Mouse (Mus musculus) testis, adult 2 months (tissue): Measurements from ENCODE around the gene Apoa4. TPM values are rescaled to one million over a fixed set of nuclear protein-coding genes. Genes with fewer than 3 reads are reported as not detected.
A peak's percentile ranks its signal among the peaks of the same experiment; 100 is the strongest.

Source experiments
- H3K27ac ChIP-seq: fragments of 200-500 bp; 2 replicates; pipeline ENCODE4 v1.5.1; 2012; ENCODE audit warnings: low read depth, low read length; ENCODE audit not compliant: control insufficient read depth, insufficient read depth
- H3K27me3 ChIP-seq: fragments of 200-500 bp; 2 replicates; pipeline ENCODE4 v1.6.1; 2012; ENCODE audit warnings: mild to moderate bottlenecking, low read length, moderate library complexity; ENCODE audit not compliant: control insufficient read depth, insufficient read depth
- H3K36me3 ChIP-seq: fragments of 200-500 bp; 2 replicates; pipeline ENCODE4 v1.6.1; 2012; ENCODE audit warnings: mild to moderate bottlenecking, low read length; ENCODE audit not compliant: control insufficient read depth, insufficient read depth
- H3K4me1 ChIP-seq: fragments of 200-500 bp; 2 replicates; pipeline ENCODE4 v1.6.1; 2012; ENCODE audit warnings: low read length; ENCODE audit not compliant: control insufficient read depth, insufficient read depth
- H3K4me3 ChIP-seq: fragments of 200-500 bp; 2 replicates; pipeline ENCODE4 v1.5.1; 2012; ENCODE audit warnings: low read depth, mild to moderate bottlenecking, low read length, moderate library complexity, mixed read lengths; ENCODE audit not compliant: control insufficient read depth
- CTCF ChIP-seq: fragments of 200-500 bp; IDR thresholded peaks from 2 replicates; pipeline ENCODE4 v1.5.1; 2012; ENCODE audit warnings: low read depth, mild to moderate bottlenecking, inconsistent platforms, low read length, moderate library complexity; ENCODE audit not compliant: control insufficient read depth, insufficient read depth, insufficient replicate concordance
- POLR2A ChIP-seq: fragments of 200-500 bp; IDR thresholded peaks from 2 replicates; pipeline ENCODE4 v1.6.1; 2012; ENCODE audit warnings: low read depth, mild to moderate bottlenecking, inconsistent platforms, low read length, moderate library complexity; ENCODE audit not compliant: control insufficient read depth
- polyA plus RNA-seq: library from polyadenylated mRNA; depleted of rRNA; stranded (reverse); fragments of >200 nt; gene quantifications from 2 replicates; pipeline ENCODE4 v1.2.3, GENCODE M21; 2012

The Apoa4 gene
- polyA plus RNA-seq, 1 experiment: 0.15 TPM

- H3K36me3 ChIP-seq: no peaks in the 10 kb centered on the region
- H3K27me3 ChIP-seq: no peaks in the 10 kb centered on the region
- H3K4me1 ChIP-seq: no peaks in the 10 kb centered on the region
- TF ChIP-seq POLR2A: no peak
- TF ChIP-seq CTCF: no peak
- H3K4me3 ChIP-seq: no peak overlapping the region
- no peak overlapping the region for H3K27ac ChIP-seq
Observed at GRCm38 (mm10) chr9:46241818-46242217, 1.3 kb downstream of the Apoa4 start.

- H3K4me1 ChIP-seq: no peaks in the 10 kb centered on the region
- TF ChIP-seq POLR2A: no peak
- TF ChIP-seq CTCF: no peak
- H3K4me3 ChIP-seq: no peak overlapping the region
- no peaks in the 10 kb centered on the region for H3K36me3 ChIP-seq
- H3K27me3 ChIP-seq: no peaks in the 10 kb centered on the region
- H3K27ac ChIP-seq: no peak overlapping the region
Observed at GRCm38 (mm10) chr9:46243122-46243521, 2.6 kb downstream of the Apoa4 start.

- no peak for TF ChIP-seq POLR2A
- no peak for TF ChIP-seq CTCF
- H3K4me1 ChIP-seq: no peaks in the 10 kb centered on the region
- no peak overlapping the region for H3K27ac ChIP-seq
- no peak overlapping the region for H3K4me3 ChIP-seq
- H3K27me3 ChIP-seq: no peaks in the 10 kb centered on the region
- no peaks in the 10 kb centered on the region for H3K36me3 ChIP-seq
Observed at GRCm38 (mm10) chr9:46243584-46243983, 3.1 kb downstream of the Apoa4 start.

- no peaks in the 10 kb centered on the region for H3K4me1 ChIP-seq
- no peak overlapping the region for H3K27ac ChIP-seq
- no peaks in the 10 kb centered on the region for H3K36me3 ChIP-seq
- no peaks in the 10 kb centered on the region for H3K27me3 ChIP-seq
- H3K4me3 ChIP-seq: no peak overlapping the region
- no peak for TF ChIP-seq POLR2A
- peak; percentile 45; the same call in 1 of the 2 replicates for TF ChIP-seq CTCF
Observed at GRCm38 (mm10) chr9:46246752-46247324, 6.3 kb downstream of the Apoa4 start.

GRCm38 (mm10) chr9:46256177-46256576 is 15.7 kb downstream of the Apoa4 start:
- TF ChIP-seq CTCF (no peak), POLR2A (no peak)

GRCm38 (mm10) chr9:46256658-46257385 is 16.3 kb downstream of the Apoa4 start:
- Histone ChIP-seq H3K4me1 (no peaks in the 10 kb centered on the region), H3K27ac (no peak overlapping the region), H3K36me3 (no peaks in the 10 kb centered on the region), H3K4me3 (no peak overlapping the region), H3K27me3 (no peaks in the 10 kb centered on the region)
- TF ChIP-seq CTCF (no peak), POLR2A (no peak)

More at GRCm38 (mm10) chr9:46256177-46256576, 15.7 kb downstream of the Apoa4 start:
- Histone ChIP-seq H3K27me3 (no peaks in the 10 kb centered on the region), H3K4me1 (no peaks in the 10 kb centered on the region), H3K27ac (no peak overlapping the region), H3K4me3 (no peak overlapping the region), H3K36me3 (no peaks in the 10 kb centered on the region)

- Histone ChIP-seq H3K4me1 (no peaks in the 10 kb centered on the region), H3K27ac (no peak overlapping the region), H3K36me3 (no peaks in the 10 kb centered on the region), H3K27me3 (no peaks in the 10 kb centered on the region), H3K4me3 (no peak overlapping the region)
- TF ChIP-seq CTCF (no peak), POLR2A (no peak)
Observed at GRCm38 (mm10) chr9:46257546-46257945, 17.1 kb downstream of the Apoa4 start.

- H3K4me1 ChIP-seq: no peaks in the 10 kb centered on the region
- no peak overlapping the region for H3K4me3 ChIP-seq
- H3K27me3 ChIP-seq: no peaks in the 10 kb centered on the region
- H3K36me3 ChIP-seq: no peaks in the 10 kb centered on the region
- H3K27ac ChIP-seq: no peak overlapping the region
- TF ChIP-seq CTCF: no peak
- TF ChIP-seq POLR2A: no peak
Observed at GRCm38 (mm10) chr9:46259111-46259510, 18.6 kb downstream of the Apoa4 start.
